Comparison of ENCODE assay signal across 9 mouse cellular contexts in genomic region chr6:145860350-145860749, GRCm38 (mm10). TPM values are rescaled to one million over a fixed set of nuclear protein-coding genes. Genes with fewer than 3 reads are reported as not detected.
A peak's percentile ranks its signal among the peaks of the same experiment; 100 is the strongest.
DNase-seq lines count a peak whose midpoint lies in the region; ATAC-seq and TF ChIP-seq lines count a peak whose summit lies in the region.
"Had no signal": no experiment of that assay in that cellular context is flagged by ENCODE, and none has a peak within 500 bp of the region (broad histone marks: within the 10 kb centered on the region; RNA-seq: fewer than 3 reads in every experiment).

No protein-coding gene starts in this region.

- WGBS in lung, embryonic 14.5 days: 48% methylated on average over 2 of the region's 2 CpGs

- H3K36me3 ChIP-seq in lung, embryonic 14.5 days (ENCODE audit: insufficient read depth): no peaks in the 10 kb centered on the region

- no peak for ATAC-seq in lung, embryonic 14.5 days (ENCODE audit: insufficient read depth)

- H3K27me3 ChIP-seq in lung, embryonic 14.5 days (ENCODE audit: insufficient read depth, low read length): peaks cover 40% of the 10 kb centered on the region

- intact Hi-C loops in left cerebral cortex, postnatal 4 days (cut with DNase I): loop anchor here (5.0 to 10.0 kb wide), 3 partner anchors 72 to 414 kb away; partner anchors contain the start of gene Sspn

- H3K4me2 ChIP-seq in lung, embryonic 14.5 days: no peak overlapping the region

- H3K4me1 ChIP-seq in lung, embryonic 14.5 days (ENCODE audit: insufficient read depth): peaks cover 5% of the 10 kb centered on the region; the same call in 1 of the 2 replicates

- H3K27ac ChIP-seq in lung, embryonic 14.5 days (ENCODE audit: low read depth): no peak overlapping the region

- no peaks in the 10 kb centered on the region for H3K9me3 ChIP-seq in lung, embryonic 14.5 days (ENCODE audit: low read depth, low read length)

- DNase-seq in adrenal gland, adult 8-10 months: peak; percentile 45
- no peak for DNase-seq in adrenal gland, postnatal 10 days
- peak; percentile 23 for DNase-seq in lung, embryonic 14.5 days
- DNase-seq in lung, postnatal 4 days: no peak
- DNase-seq in embryo, embryonic 10.5 days (ENCODE audit: low spot score): peak; percentile 29
- peak; percentile 24 to 57 for DNase-seq in natural killer cell, adult 2 months (ENCODE audit: low spot score in 2 of 2)
- no peak for DNase-seq in left cerebral cortex, postnatal 4 days
- no peak for DNase-seq in right cerebral cortex, postnatal 25 days
- DNase-seq: lung, postnatal 10 days had no signal

- no peak; the same call in 1 of the 2 replicates for TF ChIP-seq CTCF in lung, embryonic 14.5 days (IDR thresholded peaks at IDR 0.05; ENCODE audit: low read depth)

- H3K9ac ChIP-seq in lung, embryonic 14.5 days: no peak overlapping the region

- H3K4me3 ChIP-seq in lung, embryonic 14.5 days (ENCODE audit: low read depth, low read length): no peak overlapping the region

RNA-seq across cellular contexts. Expression of gene Bhlhe41, which starts 5.0 kb away (rescaled TPM):
- 10 to 100 TPM; 21.7 to 62.2 (median 33.0) TPM for total RNA-seq in adrenal gland, adult 8-10 months (2022)
- total RNA-seq in adrenal gland, postnatal 10 days (2021): 1 to 10 TPM; 3.7 to 5.6 TPM
- polyA plus RNA-seq in lung, embryonic 14.5 days (2014; fragmentation: Nextera tagmentation; extraction: Ambion mirVana): 0.53 and 1.1 TPM in 2 replicates
- total RNA-seq in left cerebral cortex, postnatal 4 days (2021): 1 to 10 TPM; 5.2 to 6.0 TPM

Comparison
In these comparisons a context has a peak if more than half of its experiments do, and no peak if none do; other contexts are left out.
1. DNase-seq: peak in adrenal gland, adult 8-10 months (single experiment), lung, embryonic 14.5 days (single experiment), embryo, embryonic 10.5 days (single experiment) and natural killer cell, adult 2 months (2 of 2); none in adrenal gland, postnatal 10 days (single experiment), lung, postnatal 4 days (0 of 2), left cerebral cortex, postnatal 4 days (single experiment) and right cerebral cortex, postnatal 25 days (single experiment).